Mouse (Mus musculus) intestine, postnatal 0 days (tissue): ENCODE measurements around the gene Gal3st2c. TPM values are rescaled to one million over a fixed set of nuclear protein-coding genes. Genes with fewer than 3 reads are reported as not detected.
"Not testable (repeated sequence)": the region's sequence is repeated elsewhere in the genome, so short reads cannot be mapped to it uniquely, and the experiment has no call there.

Experiments
- ATAC-seq: fragments of 200-750 bp; cut with Nextera tagmentation; 2 replicates; pipeline ENCODE4 v1.8.0; 2017; ENCODE audit warnings: mild to moderate bottlenecking, moderate TSS enrichment, moderate library complexity
- H3K27ac ChIP-seq: fragments of 300-500 bp; sonication (generic); 2 replicates; pipeline ENCODE4 v1.5.1; 2014; ENCODE audit warnings: mild to moderate bottlenecking, low read depth, low read length, moderate library complexity
- H3K27me3 ChIP-seq: fragments of 300-500 bp; sonication (generic); replicated peaks from 2 replicates; pipeline ENCODE4 v1.6.1; 2014; ENCODE audit warnings: low read length, mixed read lengths; ENCODE audit not compliant: control insufficient read depth, insufficient read depth
- H3K36me3 ChIP-seq: fragments of 300-500 bp; sonication (generic); 2 replicates; pipeline ENCODE4 v1.6.1; 2014; ENCODE audit warnings: mild to moderate bottlenecking, moderate library complexity; ENCODE audit not compliant: control insufficient read depth, insufficient read depth
- H3K4me1 ChIP-seq: fragments of 300-500 bp; sonication (generic); replicated peaks from 2 replicates; pipeline ENCODE4 v1.6.1; 2014; ENCODE audit warnings: antibody characterized with exemption, low read length, mixed read lengths; ENCODE audit not compliant: control insufficient read depth, insufficient read depth
- H3K4me2 ChIP-seq: fragments of 300-500 bp; sonication (generic); replicated peaks from 2 replicates; pipeline ENCODE4 v1.6.1; 2014; ENCODE audit warnings: low read depth, mild to moderate bottlenecking, moderate library complexity
- H3K4me3 ChIP-seq: fragments of 300-500 bp; sonication (generic); 2 replicates; pipeline ENCODE4 v1.5.1; 2014; ENCODE audit warnings: low read depth, low read length
- H3K9ac ChIP-seq: fragments of 300-500 bp; sonication (generic); 2 replicates; pipeline ENCODE4 v1.6.1; 2014; ENCODE audit warnings: mild to moderate bottlenecking, low read depth, low read length
- H3K9me3 ChIP-seq: fragments of 300-500 bp; sonication (generic); 2 replicates; pipeline ENCODE4 v1.6.1; 2016; ENCODE audit warnings: mixed run types; ENCODE audit not compliant: control insufficient read depth
- WGBS: fragments of 180-500 bp; shearing (Covaris S2); extraction: QIAGEN DNeasy Blood & Tissue Kit; methylation state at CpG from one replicate; pipeline ENCODE4 v1.1.7; 2014; 5-methylcytosine and 5-hydroxymethylcytosine counted together
- polyA plus RNA-seq: library from polyadenylated mRNA; unstranded; fragments of >200 nt; fragmentation: Nextera tagmentation; extraction: Ambion mirVana; gene quantifications from 2 replicates; pipeline ENCODE4 v1.2.1, GENCODE M21; 2015

Gene Gal3st2c
- polyA plus RNA-seq, result 0.07 and 0.08 TPM in 2 replicates

DNA sequence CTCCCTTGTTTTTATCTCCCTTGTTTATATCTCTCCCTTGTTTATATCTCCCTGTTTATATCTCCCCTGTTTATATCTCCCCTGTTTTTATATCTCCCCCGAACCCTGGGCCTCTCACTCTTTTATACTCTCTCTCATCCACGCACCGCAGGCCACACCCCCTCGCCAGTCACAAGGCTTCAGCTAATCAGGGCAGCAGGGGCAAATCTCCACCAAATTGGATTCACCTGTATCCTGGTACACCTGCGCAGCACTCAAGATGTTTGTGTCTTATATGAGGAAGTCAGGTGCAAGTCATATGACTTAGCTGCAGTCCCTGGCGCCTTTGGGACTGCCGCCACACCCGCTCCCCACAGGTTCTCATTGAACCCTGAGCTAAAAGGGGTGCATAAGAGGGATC, at the start of gene Gal3st2c:
Gene Gal3st2c, plus strand, starts transcription at position 301 of the 400 bp plus-strand sequence.
- not testable (repeated sequence) for H3K27ac ChIP-seq, H3K9ac ChIP-seq, H3K27me3 ChIP-seq, H3K4me2 ChIP-seq, H3K4me3 ChIP-seq, H3K4me1 ChIP-seq, H3K9me3 ChIP-seq, ATAC-seq, H3K36me3 ChIP-seq
- 70% methylated on average over 7 of the region's 8 CpGs for WGBS

DNA sequence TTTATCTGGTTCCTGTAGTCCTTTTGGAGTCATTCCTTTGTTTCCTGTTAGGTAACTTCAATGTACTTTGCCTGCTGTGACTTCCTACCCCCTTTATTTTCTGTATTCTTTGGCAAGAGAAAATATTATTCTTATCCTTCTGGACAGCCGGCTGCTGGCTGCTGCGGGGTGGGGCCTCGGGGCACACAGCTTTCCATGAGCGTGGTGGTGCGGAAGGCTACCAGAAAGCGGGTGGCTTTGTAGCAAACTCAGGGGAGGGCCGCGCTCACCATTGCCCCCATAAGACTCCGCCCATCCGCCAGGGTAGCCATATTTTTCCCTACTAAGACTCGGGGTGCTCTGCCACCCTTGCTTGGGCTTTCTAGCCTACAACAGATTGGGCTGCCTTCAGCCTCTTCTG, 41.2 kb upstream of the Gal3st2c start:
- not testable (repeated sequence) for H3K4me3 ChIP-seq, H3K27ac ChIP-seq, H3K27me3 ChIP-seq, H3K36me3 ChIP-seq, H3K4me1 ChIP-seq, H3K9me3 ChIP-seq, H3K9ac ChIP-seq, H3K4me2 ChIP-seq
- ATAC-seq, result peak; percentile 36; the same call in 1 of the 2 replicates
- no CpG with 5 or more reads among the region's 11 CpGs for WGBS

DNA sequence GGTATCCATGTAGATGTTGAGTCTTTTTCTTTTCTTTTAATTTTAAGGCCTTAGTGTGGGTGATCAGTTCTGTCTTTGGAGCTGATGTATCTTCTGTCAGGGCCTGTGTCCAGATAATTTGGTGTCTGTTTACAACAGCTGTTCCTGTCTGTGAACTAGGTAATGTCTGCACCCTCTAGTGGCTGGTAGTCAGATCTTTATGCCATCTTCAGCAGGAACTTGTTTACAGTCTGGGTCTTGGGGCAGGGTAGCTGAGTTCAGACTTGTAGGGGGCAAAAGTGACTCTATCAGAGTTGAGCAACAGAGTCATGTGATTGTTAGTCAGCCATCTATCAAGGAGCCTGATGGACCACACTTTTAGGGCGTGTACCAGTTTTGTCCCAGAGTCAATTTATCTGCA, 23.8 kb upstream of the Gal3st2c start:
- H3K9me3 ChIP-seq, H3K4me1 ChIP-seq, H3K36me3 ChIP-seq, H3K4me3 ChIP-seq, H3K27ac ChIP-seq, H3K9ac ChIP-seq, H3K27me3 ChIP-seq, H3K4me2 ChIP-seq: not testable (repeated sequence)
- WGBS, result no CpG with 5 or more reads among the region's 1 CpGs
- peak; percentile 87 for ATAC-seq

DNA sequence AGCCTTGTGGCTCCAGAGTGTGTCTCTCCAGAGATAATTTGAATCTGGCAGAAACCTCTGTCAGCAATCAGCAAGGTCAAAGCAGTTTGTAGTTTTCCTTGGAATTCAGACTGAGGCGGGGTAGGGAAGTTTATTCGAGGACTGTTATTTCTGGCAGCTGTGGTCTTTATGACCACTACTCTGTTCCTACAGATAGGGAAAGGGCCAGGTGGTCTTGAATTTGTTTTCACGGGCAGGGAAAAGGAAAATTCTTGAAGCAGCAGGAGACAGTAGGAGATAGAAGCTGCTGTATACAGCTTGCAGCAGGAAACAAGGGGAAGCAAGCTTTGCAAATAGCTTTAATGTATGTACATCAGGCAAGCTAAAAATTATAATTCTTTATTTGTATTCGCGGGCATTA, 19.9 kb upstream of the Gal3st2c start:
- ATAC-seq, H3K4me2 ChIP-seq, H3K4me1 ChIP-seq, H3K27ac ChIP-seq, H3K4me3 ChIP-seq, H3K36me3 ChIP-seq, H3K27me3 ChIP-seq, H3K9me3 ChIP-seq, H3K9ac ChIP-seq: not testable (repeated sequence)
- 44% methylated on average over 3 of the region's 5 CpGs for WGBS

DNA sequence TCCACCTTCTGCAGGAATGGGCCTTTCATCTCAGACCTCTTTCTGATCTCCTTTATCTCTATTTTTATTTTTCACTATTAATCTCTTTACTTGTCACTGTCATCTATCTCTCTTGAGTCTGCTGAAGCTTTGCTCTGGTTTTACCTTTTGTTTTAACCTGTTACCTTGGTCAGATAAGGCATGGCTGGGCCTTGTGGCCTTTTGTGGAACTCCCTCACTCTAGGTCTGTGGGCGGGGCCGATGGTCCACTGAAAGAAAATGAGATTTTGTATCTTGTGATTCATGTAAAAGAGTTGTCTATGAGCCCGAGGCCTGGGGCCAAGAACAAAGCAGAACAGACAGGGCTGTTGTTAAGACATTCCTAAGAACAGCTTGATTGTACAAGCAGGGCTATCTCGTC, 19.5 kb upstream of the Gal3st2c start:
- not testable (repeated sequence) for H3K4me1 ChIP-seq, H3K36me3 ChIP-seq, H3K27me3 ChIP-seq, H3K9ac ChIP-seq, H3K4me3 ChIP-seq, H3K9me3 ChIP-seq, H3K4me2 ChIP-seq, H3K27ac ChIP-seq
- no CpG with 5 or more reads among the region's 4 CpGs for WGBS
- peak; percentile 61 for ATAC-seq

DNA sequence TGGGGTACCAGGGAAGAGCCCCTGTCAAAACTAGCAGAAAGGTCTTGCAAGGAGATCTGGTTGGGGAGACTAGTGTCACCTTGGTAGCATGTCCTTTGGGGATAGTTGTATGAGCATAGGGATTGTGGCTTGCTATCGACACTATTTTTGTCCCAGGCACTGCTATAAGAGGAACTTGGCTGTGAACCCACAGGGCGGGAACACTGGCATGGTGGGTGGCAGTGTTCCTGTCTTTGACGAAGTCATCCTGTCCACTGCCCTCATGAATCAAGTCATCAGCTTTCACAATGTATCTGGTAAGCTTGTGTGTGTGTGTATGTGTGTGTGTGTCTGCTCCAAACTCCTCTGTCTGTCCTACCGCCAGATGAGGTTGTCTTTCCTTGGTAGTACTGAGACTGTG, 14.5 kb upstream of the Gal3st2c start:
- not testable (repeated sequence) for ATAC-seq, H3K36me3 ChIP-seq, H3K4me3 ChIP-seq, H3K4me1 ChIP-seq, H3K27ac ChIP-seq, H3K9ac ChIP-seq, H3K9me3 ChIP-seq, H3K4me2 ChIP-seq, H3K27me3 ChIP-seq
- WGBS, result no CpG with 5 or more reads among the region's 4 CpGs

DNA sequence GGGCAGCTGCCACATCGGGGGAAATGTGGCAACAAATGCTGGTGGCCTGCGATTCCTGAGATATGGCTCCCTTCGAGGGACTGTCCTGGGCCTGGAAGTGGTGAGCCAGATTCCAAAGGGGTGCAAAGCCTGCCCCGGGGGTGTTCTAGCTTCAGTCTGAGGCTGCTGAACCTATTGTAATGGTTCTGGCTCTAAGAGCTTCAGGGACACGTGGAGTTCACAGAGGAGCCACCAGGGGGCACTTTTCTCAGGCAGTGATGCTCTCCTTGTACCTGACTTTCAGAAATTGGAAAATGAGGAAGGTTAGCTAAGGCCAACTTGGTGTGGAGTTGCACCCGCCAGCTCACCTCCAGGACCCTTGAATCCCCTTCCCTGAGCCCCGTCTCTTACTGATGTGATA, 12.0 kb upstream of the Gal3st2c start:
- not testable (repeated sequence) for H3K27me3 ChIP-seq, H3K9ac ChIP-seq, H3K4me3 ChIP-seq, H3K27ac ChIP-seq, H3K4me2 ChIP-seq, H3K4me1 ChIP-seq, H3K9me3 ChIP-seq, H3K36me3 ChIP-seq
- peak; percentile 34; the same call in 1 of the 2 replicates for ATAC-seq
- WGBS, result no CpG with 5 or more reads among the region's 7 CpGs

DNA sequence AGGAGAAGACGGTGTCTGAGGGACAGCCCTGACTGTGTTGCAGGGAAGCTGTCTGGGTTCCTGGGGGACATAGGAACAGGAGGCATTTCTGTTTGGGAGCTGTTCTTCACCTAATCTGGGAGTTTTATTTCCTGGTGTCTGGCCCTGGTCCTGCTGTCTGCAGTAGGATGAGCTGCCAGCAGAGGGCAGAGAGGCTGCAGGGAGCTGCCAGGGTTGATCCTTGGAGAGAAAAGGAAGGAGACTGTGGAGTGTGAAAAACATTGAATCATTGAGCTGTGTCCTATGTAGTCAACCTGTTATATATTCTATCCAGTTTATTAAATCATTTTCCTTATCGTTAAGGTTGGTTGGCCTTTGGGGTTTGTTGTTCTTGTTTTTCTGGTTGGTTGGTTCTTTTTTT, 9.4 kb upstream of the Gal3st2c start:
- ATAC-seq, H3K4me3 ChIP-seq, H3K4me2 ChIP-seq, H3K36me3 ChIP-seq, H3K4me1 ChIP-seq, H3K27me3 ChIP-seq, H3K9ac ChIP-seq, H3K9me3 ChIP-seq, H3K27ac ChIP-seq: not testable (repeated sequence)
- no CpG with 5 or more reads among the region's 2 CpGs for WGBS
